Mouse (Mus musculus) brain, embryonic 14.5 days (tissue): ENCODE data around the gene Zg16.

Experiments
- CTCF ChIP-seq: fragments of 200-500 bp; IDR thresholded peaks from 2 replicates; pipeline ENCODE4 v1.5.1; 2012; ENCODE audit warnings: inconsistent platforms, mild to moderate bottlenecking, moderate library complexity, borderline replicate concordance; ENCODE audit not compliant: insufficient read depth, insufficient read length; ENCODE audit errors: extremely low read depth
- POLR2A ChIP-seq: fragments of 200-500 bp; IDR thresholded peaks from 2 replicates; pipeline ENCODE4 v1.6.1; 2012; ENCODE audit warnings: mild to moderate bottlenecking, inconsistent platforms, borderline replicate concordance; ENCODE audit not compliant: poor library complexity, insufficient read depth, insufficient read length, severe bottlenecking; ENCODE audit errors: extremely low read depth

GRCm38 (mm10) chr7:127117948-127118347 lies 30.8 kb upstream of the Zg16 start:
- no peak; the same call in 1 of the 2 replicates for TF ChIP-seq CTCF
- no peak for TF ChIP-seq POLR2A
